Comparison of ENCODE assay signal across 8 mouse cellular contexts in the genomic region with DNA sequence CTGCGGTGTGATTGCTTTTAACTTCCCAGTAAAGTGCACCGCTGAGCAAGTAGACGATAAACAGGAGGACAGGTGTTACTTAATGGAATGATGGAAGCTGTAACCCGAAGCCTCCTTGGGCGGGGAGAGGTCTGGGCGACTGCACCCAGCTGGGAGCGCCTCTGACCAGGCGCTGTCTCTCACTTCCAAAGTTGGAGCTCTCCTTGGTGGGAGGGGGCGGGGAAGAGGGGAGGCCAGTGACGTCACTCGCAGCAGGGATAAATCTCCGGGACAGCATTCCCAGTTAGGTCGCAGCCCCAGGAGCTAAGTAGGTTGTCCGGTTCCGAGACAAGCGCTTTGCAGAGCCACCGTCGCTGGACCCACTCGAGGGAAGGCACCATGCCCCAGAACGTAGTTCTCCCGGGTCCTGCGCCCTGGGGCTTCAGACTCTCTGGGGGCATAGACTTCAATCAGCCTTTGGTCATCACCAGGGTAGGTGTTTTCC. TPM values are rescaled to one million over a fixed set of nuclear protein-coding genes. Genes with fewer than 3 reads are reported as not detected.
A peak's percentile ranks its signal among the peaks of the same experiment; 100 is the strongest.
DNase-seq lines count a peak whose midpoint lies in the region; ATAC-seq and TF ChIP-seq lines count a peak whose summit lies in the region.

Pdlim3 (plus strand) TSS at position 260 of the 484 bp plus-strand sequence.

- DNase-seq in MN1 (ENCODE audit: low spot score), result peak; percentile 65
- DNase-seq in gonadal fat pad, adult 2 months (ENCODE audit: low read depth), result no peak
- no peak for DNase-seq in thymus, postnatal 0 days (ENCODE audit: low spot score)
- DNase-seq in thymus, postnatal 25 days, result no peak

- TF ChIP-seq POLR2A in cortical plate, adult 2 months (IDR thresholded peaks at IDR 0.05; ENCODE audit: extremely low read depth, insufficient read depth, low read length), result no peak

- H3K9me3 ChIP-seq in intestine, embryonic 16.5 days (ENCODE audit: control insufficient read depth, low read length), result no peaks in the 10 kb centered on the region
- H3K9me3 ChIP-seq in lung, embryonic 15.5 days, result no peaks in the 10 kb centered on the region
- no peaks in the 10 kb centered on the region for H3K9me3 ChIP-seq in stomach, embryonic 14.5 days (ENCODE audit: control insufficient read depth, low read depth, low read length)

- H3K4me1 ChIP-seq in cortical plate, adult 2 months (ENCODE audit: control insufficient read depth, insufficient read depth, low read length), result no peaks in the 10 kb centered on the region
- H3K4me1 ChIP-seq in intestine, embryonic 16.5 days (ENCODE audit: control insufficient read depth, insufficient read depth, low read length), result peaks cover 13% of the 10 kb centered on the region
- H3K4me1 ChIP-seq in lung, embryonic 15.5 days, result peaks cover 14% of the 10 kb centered on the region; the same call in 1 of the 2 replicates
- peaks cover 9% of the 10 kb centered on the region; the same call in 1 of the 2 replicates for H3K4me1 ChIP-seq in stomach, embryonic 14.5 days (ENCODE audit: control insufficient read depth, insufficient read depth, low read length)

- no peak for TF ChIP-seq CTCF in cortical plate, adult 2 months (IDR thresholded peaks at IDR 0.05; ENCODE audit: extremely low read depth, insufficient read depth, low read length)

- no peaks in the 10 kb centered on the region for H3K36me3 ChIP-seq in intestine, embryonic 16.5 days (ENCODE audit: control insufficient read depth, insufficient read depth, low read length)
- H3K36me3 ChIP-seq in lung, embryonic 15.5 days, result no peaks in the 10 kb centered on the region
- no peaks in the 10 kb centered on the region for H3K36me3 ChIP-seq in stomach, embryonic 14.5 days (ENCODE audit: control insufficient read depth, insufficient read depth, low read length)

- H3K4me2 ChIP-seq in intestine, embryonic 16.5 days (ENCODE audit: low read depth, low read length), result peak within 1 kb of the TSS; percentile 65
- peak within 1 kb of the TSS; percentile 85 for H3K4me2 ChIP-seq in lung, embryonic 15.5 days
- H3K4me2 ChIP-seq in stomach, embryonic 14.5 days (replicated peaks; ENCODE audit: low read depth, low read length), result peak within 1 kb of the TSS; percentile 81

- H3K9ac ChIP-seq in intestine, embryonic 16.5 days (ENCODE audit: low read depth, low read length), result peak within 1 kb of the TSS; percentile 60
- H3K9ac ChIP-seq in lung, embryonic 15.5 days, result peak within 1 kb of the TSS; percentile 27
- H3K9ac ChIP-seq in stomach, embryonic 14.5 days (replicated peaks; ENCODE audit: low read depth, low read length), result peak within 1 kb of the TSS; percentile 48

- 1% methylated on average over 22 of the region's 22 CpGs for WGBS in intestine, embryonic 16.5 days
- WGBS in lung, embryonic 15.5 days, result under 1% methylated on average over 21 of the region's 22 CpGs
- WGBS in stomach, embryonic 14.5 days, result under 1% methylated on average over 22 of the region's 22 CpGs

- peak; percentile 89 for ATAC-seq in intestine, embryonic 16.5 days
- peak; percentile 80 for ATAC-seq in lung, embryonic 15.5 days (ENCODE audit: borderline replicate concordance, extremely low read depth, low FRiP score, low TSS enrichment)
- peak; percentile 87 for ATAC-seq in stomach, embryonic 14.5 days (ENCODE audit: insufficient number of reproducible peaks, insufficient read depth, low FRiP score, low read depth)

- H3K4me3 ChIP-seq in cortical plate, adult 2 months (ENCODE audit: insufficient read depth, low read length), result peak within 1 kb of the TSS; percentile 17
- H3K4me3 ChIP-seq in intestine, embryonic 16.5 days (ENCODE audit: low read length), result peak within 1 kb of the TSS; percentile 50
- H3K4me3 ChIP-seq in lung, embryonic 15.5 days, result peak within 1 kb of the TSS; percentile 45
- peak within 1 kb of the TSS; percentile 47 for H3K4me3 ChIP-seq in stomach, embryonic 14.5 days (ENCODE audit: low read depth, low read length)

- H3K27ac ChIP-seq in cortical plate, adult 2 months (ENCODE audit: insufficient read depth, low read length), result no peak within 1 kb of the TSS
- peak within 1 kb of the TSS; percentile 77 for H3K27ac ChIP-seq in intestine, embryonic 16.5 days (ENCODE audit: low read length)
- peak within 1 kb of the TSS; percentile 44; the same call in 1 of the 2 replicates for H3K27ac ChIP-seq in lung, embryonic 15.5 days
- peak within 1 kb of the TSS; percentile 93 for H3K27ac ChIP-seq in stomach, embryonic 14.5 days (ENCODE audit: low read length)

- peaks cover 3% of the 10 kb centered on the region; the same call in 1 of the 2 replicates for H3K27me3 ChIP-seq in intestine, embryonic 16.5 days (replicated peaks; ENCODE audit: control insufficient read depth, insufficient read depth, low read length)
- H3K27me3 ChIP-seq in lung, embryonic 15.5 days, result no peaks in the 10 kb centered on the region
- H3K27me3 ChIP-seq in stomach, embryonic 14.5 days (ENCODE audit: control insufficient read depth, insufficient read depth, low read length), result no peaks in the 10 kb centered on the region

RNA-seq across cellular contexts. Expression of gene Pdlim3, which starts in this region (rescaled TPM):
- 2.7 and 2.8 TPM in 2 replicates for polyA plus RNA-seq in cortical plate, adult 2 months (2012; rRNA removed)
- 49.0 and 49.3 TPM in 2 replicates for polyA plus RNA-seq in gonadal fat pad, adult 2 months (2012; rRNA removed)
- polyA plus RNA-seq in intestine, embryonic 16.5 days (2015; fragmentation: Nextera tagmentation; extraction: Ambion mirVana), result 94.0 and 97.7 TPM in 2 replicates
- polyA plus RNA-seq in lung, embryonic 15.5 days (2015; fragmentation: Nextera tagmentation; extraction: Ambion mirVana), result 41.8 and 46.1 TPM in 2 replicates
- polyA plus RNA-seq in stomach, embryonic 14.5 days (2014; fragmentation: Nextera tagmentation; extraction: Ambion mirVana), result 162 and 164 TPM in 2 replicates
- polyA plus RNA-seq in thymus, postnatal 0 days (2015; fragmentation: Nextera tagmentation; extraction: Ambion mirVana), result 3.9 and 4.6 TPM in 2 replicates
